Mouse (Mus musculus): ENCODE data around the gene Zfp287.

DNA sequence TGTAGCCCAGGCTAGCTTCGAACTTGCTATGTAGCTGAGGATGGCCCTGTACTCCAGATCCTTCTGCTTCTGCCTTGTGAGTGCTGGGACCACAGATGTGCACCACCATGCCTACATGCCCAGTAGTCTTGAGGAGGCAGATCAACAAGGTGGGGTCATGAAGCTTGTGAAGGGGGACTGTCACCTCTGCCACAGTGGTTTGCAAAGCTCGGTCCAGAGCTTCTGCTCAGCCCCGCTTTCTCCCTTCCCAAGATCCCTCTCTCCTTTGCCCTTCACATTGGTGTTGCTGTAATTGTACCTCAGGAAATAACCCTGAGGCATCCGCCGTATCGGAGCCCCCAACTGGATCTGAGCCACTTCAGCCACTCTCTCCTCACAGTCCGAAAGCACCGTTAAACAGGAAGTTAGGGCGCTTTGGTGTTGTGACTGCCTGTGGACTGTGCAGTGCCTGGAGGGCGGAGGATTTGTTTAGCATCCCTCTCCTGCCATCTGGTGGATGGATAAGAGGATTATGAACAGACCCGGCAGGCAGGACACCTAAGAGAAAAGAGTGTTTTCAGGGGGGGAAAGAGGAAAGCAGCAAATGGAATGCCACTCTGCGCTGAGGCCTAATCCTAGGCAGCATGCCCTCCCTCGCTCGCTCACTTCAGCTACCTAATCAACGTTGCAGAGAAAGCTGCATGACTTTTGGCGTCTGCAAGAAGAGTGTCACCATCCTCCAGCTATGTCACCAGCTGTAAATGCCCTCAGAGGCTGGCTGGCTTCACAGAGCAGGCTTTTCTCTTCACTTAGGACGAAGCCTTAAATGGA lies 56.0 kb downstream of the Zfp287 start:
- peak; percentile 89 for TF ChIP-seq CTCF (IDR thresholded peaks at IDR 0.05; ENCODE audit: extremely low read depth, insufficient read depth, low read length)
- TF ChIP-seq POLR2A (IDR thresholded peaks at IDR 0.05; ENCODE audit: extremely low read depth, insufficient read depth, low read length): no peak
